Comparison of ENCODE assay signal across 17 mouse cellular contexts in the genomic region with DNA sequence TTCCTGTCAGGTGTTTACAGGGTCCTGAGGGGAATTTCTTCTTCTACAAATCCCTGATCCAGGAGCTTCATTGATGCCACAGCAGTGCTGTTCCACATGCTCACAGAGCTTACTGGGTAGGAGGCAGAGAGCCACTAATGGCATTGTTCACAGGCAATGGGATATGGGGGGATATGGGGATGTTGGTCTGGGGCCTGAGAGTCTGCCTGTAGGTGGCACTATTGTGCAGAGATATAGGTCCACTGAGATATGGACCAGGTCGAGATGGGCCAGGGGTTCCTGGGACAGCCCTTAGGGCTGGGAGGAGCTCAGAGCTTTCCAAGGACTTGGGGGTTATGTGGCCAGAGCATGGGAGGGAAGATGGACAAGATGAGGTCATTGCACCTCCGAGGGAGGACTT. TPM values are rescaled to one million over a fixed set of nuclear protein-coding genes. Genes with fewer than 3 reads are reported as not detected.
DNase-seq lines count a peak whose midpoint lies in the region; TF ChIP-seq lines count a peak whose summit lies in the region.
"Had no signal": no experiment of that assay in that cellular context is flagged by ENCODE, and none has a peak within 500 bp of the region (broad histone marks: within the 10 kb centered on the region; RNA-seq: fewer than 3 reads in every experiment).

No protein-coding gene starts in this region.

- DNase-seq in embryo, embryonic 10.5 days (ENCODE audit: low spot score), result peak; percentile 17
- DNase-seq in embryo, embryonic 9.5 days (ENCODE audit: extremely low spot score), result no peak
- DNase-seq in layer of hippocampus, adult 2 months (ENCODE audit: low spot score in 2 of 2), result no peak
- DNase-seq in layer of hippocampus, adult 9-11 months, result no peak
- peak; percentile 32 for DNase-seq in thymus, postnatal 4 days
- DNase-seq in thymus, postnatal 36 days, result no peak
- no peak for DNase-seq in adrenal gland, postnatal 14 days
- no peak for DNase-seq in adrenal gland, postnatal 25 days
- DNase-seq: adrenal gland, adult 8-10 months; cerebellum, adult 11 months; cerebellum, postnatal 10 days; gastrocnemius, postnatal 14 days; heart, adult 18-20 months had no signal

- TF ChIP-seq CTCF in layer of hippocampus, adult 2 months (conservative IDR thresholded peaks at IDR 0.05), result peak; percentile 30

- H3K27ac ChIP-seq in layer of hippocampus, adult 2 months, result no peak overlapping the region
- H3K27ac ChIP-seq: embryonic facial prominence, embryonic 10.5 days; limb, embryonic 15.5 days; liver, embryonic 15.5 days had no signal

- H3K4me3 ChIP-seq in layer of hippocampus, adult 2 months, result no peak overlapping the region
- H3K4me3 ChIP-seq: embryonic facial prominence, embryonic 10.5 days; limb, embryonic 15.5 days; liver, embryonic 15.5 days; megakaryocyte, embryonic 14.5 days had no signal

RNA-seq across cellular contexts. Expression of a gene that starts 42.6 kb away (rescaled TPM):
- 1 to 10 TPM; 4.2 to 5.3 TPM for total RNA-seq in layer of hippocampus, adult 2 months (2021)
- total RNA-seq in adrenal gland, postnatal 14 days (2021), result 1.2 and 1.5 TPM in 2 replicates
- 1.6 and 2.2 TPM in 2 replicates for total RNA-seq in adrenal gland, postnatal 25 days (2021)

Comparison
In these comparisons a context has a peak if more than half of its experiments do, and no peak if none do; other contexts are left out.
1. DNase-seq: peak in embryo, embryonic 10.5 days (single experiment) and thymus, postnatal 4 days (single experiment); none in embryo, embryonic 9.5 days (single experiment), layer of hippocampus, adult 2 months (0 of 2), layer of hippocampus, adult 9-11 months (single experiment), thymus, postnatal 36 days (0 of 2), adrenal gland, postnatal 14 days (single experiment) and adrenal gland, postnatal 25 days (single experiment).